Mouse (Mus musculus) cortical plate, adult 2 months (tissue): ENCODE measurements around the gene Tmem106a. TPM values are rescaled to one million over a fixed set of nuclear protein-coding genes. Genes with fewer than 3 reads are reported as not detected.
"Not testable (repeated sequence)": the region's sequence is repeated elsewhere in the genome, so short reads cannot be mapped to it uniquely, and the experiment has no call there.

ENCODE experiments used
- H3K27ac ChIP-seq: fragments of 200-500 bp; 2 replicates; pipeline ENCODE4 v1.5.1; 2012; ENCODE audit warnings: low read length, control low read depth, inconsistent platforms; ENCODE audit not compliant: insufficient read depth
- H3K4me1 ChIP-seq: fragments of 200-500 bp; 2 replicates; pipeline ENCODE4 v1.6.1; 2011; ENCODE audit warnings: low read length; ENCODE audit not compliant: control insufficient read depth, insufficient read depth
- H3K4me3 ChIP-seq: fragments of 200-500 bp; 2 replicates; pipeline ENCODE4 v1.5.1; 2011; ENCODE audit warnings: mild to moderate bottlenecking, low read length, control low read depth; ENCODE audit not compliant: insufficient read depth
- CTCF ChIP-seq: fragments of 200-500 bp; IDR thresholded peaks from 2 replicates; pipeline ENCODE4 v1.5.1; 2011; ENCODE audit warnings: mild to moderate bottlenecking, control low read depth, low read length; ENCODE audit not compliant: insufficient read depth; ENCODE audit errors: extremely low read depth
- POLR2A ChIP-seq: fragments of 200-500 bp; IDR thresholded peaks from 2 replicates; pipeline ENCODE4 v1.6.1; 2011; ENCODE audit warnings: mild to moderate bottlenecking, low read length, control low read depth; ENCODE audit not compliant: insufficient read depth; ENCODE audit errors: extremely low read depth
- polyA plus RNA-seq: library from polyadenylated mRNA; depleted of rRNA; stranded (reverse); fragments of >200 nt; gene quantifications from 2 replicates; pipeline ENCODE4 v1.2.3, GENCODE M21; 2012

Gene Tmem106a
- polyA plus RNA-seq, 1 experiment, result 1.7 TPM

GRCm38 (mm10) chr11:101589444-101589843 lies 7.4 kb downstream of the Tmem106a start:
- no peak overlapping the region for H3K27ac ChIP-seq
- H3K4me3 ChIP-seq, result no peak overlapping the region
- TF ChIP-seq CTCF, result peak; percentile 64
- TF ChIP-seq POLR2A, result no peak
- H3K4me1 ChIP-seq, result 0 out of 2 replicates have a peak, but pooled peaks cover 2% of the 10 kb centered on the region

GRCm38 (mm10) chr11:101589989-101590624 lies 8.1 kb downstream of the Tmem106a start:
- TF ChIP-seq CTCF (no peak), POLR2A (no peak)
- no peak overlapping the region for H3K27ac ChIP-seq
- H3K4me3 ChIP-seq, result no peak overlapping the region
- H3K4me1 ChIP-seq, result 0 out of 2 replicates have a peak, but pooled peaks cover 2% of the 10 kb centered on the region

- TF ChIP-seq CTCF, result no peak
- TF ChIP-seq POLR2A, result no peak
- H3K4me3 ChIP-seq, result no peak within 1 kb of the TSS
- H3K4me1 ChIP-seq, result no peaks in the 10 kb centered on the region
- no peak within 1 kb of the TSS for H3K27ac ChIP-seq
These were observed 17.1 kb downstream of the Tmem106a start, which contains the start of gene Gm11634 for GRCm38 (mm10) chr11:101599156-101599555. TSS of gene Gm11634 (minus strand) at chr11:101599256.

GRCm38 (mm10) chr11:101602491-101602890 lies 20.4 kb downstream of the Tmem106a start:
- TF ChIP-seq POLR2A, result no peak
- TF ChIP-seq CTCF, result no peak

GRCm38 (mm10) chr11:101604116-101604515 lies 22.1 kb downstream of the Tmem106a start:
- H3K27ac ChIP-seq, result no peak overlapping the region
- TF ChIP-seq CTCF (no peak), POLR2A (no peak)
- H3K4me3 ChIP-seq, result peak overlapping the region; percentile 28; the same call in 1 of the 2 replicates
- H3K4me1 ChIP-seq, result no peaks in the 10 kb centered on the region

More at GRCm38 (mm10) chr11:101602491-101602890, 20.4 kb downstream of the Tmem106a start:
- Histone ChIP-seq H3K4me1 (no peaks in the 10 kb centered on the region), H3K4me3 (no peak overlapping the region), H3K27ac (no peak overlapping the region)

GRCm38 (mm10) chr11:101604531-101605453 lies 22.8 kb downstream of the Tmem106a start:
- not testable (repeated sequence) for H3K27ac ChIP-seq, H3K4me1 ChIP-seq
- H3K4me3 ChIP-seq, result peak overlapping the region; percentile 28; the same call in 1 of the 2 replicates
- TF ChIP-seq POLR2A, result 0 out of 2 replicates have a peak, but pooled peaks have one; percentile 6

- not testable (repeated sequence) for H3K4me3 ChIP-seq, H3K27ac ChIP-seq, H3K4me1 ChIP-seq
These were observed 25.1 kb downstream of the Tmem106a start for GRCm38 (mm10) chr11:101607134-101607533.

- Histone ChIP-seq H3K27ac (no peak overlapping the region), H3K4me3 (no peak overlapping the region), H3K4me1 (no peaks in the 10 kb centered on the region; the same call in 1 of the 2 replicates)
- TF ChIP-seq POLR2A (no peak), CTCF (no peak)
These were observed 28.4 kb downstream of the Tmem106a start for GRCm38 (mm10) chr11:101610445-101610844.

- H3K4me1 ChIP-seq, result peaks cover 2% of the 10 kb centered on the region; the same call in 1 of the 2 replicates
- H3K4me3 ChIP-seq, result no peak overlapping the region
- H3K27ac ChIP-seq, result no peak overlapping the region
- TF ChIP-seq CTCF, result no peak
- no peak for TF ChIP-seq POLR2A
These were observed 31.6 kb downstream of the Tmem106a start for GRCm38 (mm10) chr11:101613596-101613995.

GRCm38 (mm10) chr11:101614116-101614515 lies 32.1 kb downstream of the Tmem106a start:
- no peak for TF ChIP-seq CTCF
- TF ChIP-seq POLR2A, result no peak
- Histone ChIP-seq H3K4me3 (no peak overlapping the region), H3K27ac (no peak overlapping the region), H3K4me1 (peaks cover 2% of the 10 kb centered on the region; the same call in 1 of the 2 replicates)
